Mouse (Mus musculus): ENCODE measurements around the gene Fam126a. TPM values are rescaled to one million over a fixed set of nuclear protein-coding genes. Genes with fewer than 3 reads are reported as not detected.

Fam126a gene
- polyA plus RNA-seq, 1 experiment: 47.7 TPM

GRCm38 (mm10) chr5:23921316-23921715 lies 109.2 kb downstream of the Fam126a start:
- H3K4me3 ChIP-seq (ENCODE audit: insufficient read depth, low read length): no peak overlapping the region
- H3K27ac ChIP-seq (ENCODE audit: insufficient read depth, low read length): no peak overlapping the region
- H3K4me1 ChIP-seq (ENCODE audit: control insufficient read depth, insufficient read depth, low read length): no peaks in the 10 kb centered on the region
- TF ChIP-seq POLR2A (IDR thresholded peaks at IDR 0.05; ENCODE audit: low read depth, low read length) (no peak), CTCF (IDR thresholded peaks at IDR 0.05; ENCODE audit: borderline replicate concordance, insufficient read depth, low read length) (no peak)

GRCm38 (mm10) chr5:23919892-23920731 lies 110.4 kb downstream of the Fam126a start:
- Histone ChIP-seq H3K4me3 (ENCODE audit: insufficient read depth, low read length) (no peak overlapping the region), H3K27ac (ENCODE audit: insufficient read depth, low read length) (no peak overlapping the region), H3K4me1 (ENCODE audit: control insufficient read depth, insufficient read depth, low read length) (no peaks in the 10 kb centered on the region)
- TF ChIP-seq CTCF (IDR thresholded peaks at IDR 0.05; ENCODE audit: borderline replicate concordance, insufficient read depth, low read length) (no peak), POLR2A (IDR thresholded peaks at IDR 0.05; ENCODE audit: low read depth, low read length) (no peak)

- H3K4me3 ChIP-seq (ENCODE audit: insufficient read depth, low read length): no peak overlapping the region
- no peak for TF ChIP-seq CTCF (IDR thresholded peaks at IDR 0.05; ENCODE audit: borderline replicate concordance, insufficient read depth, low read length)
- TF ChIP-seq POLR2A (IDR thresholded peaks at IDR 0.05; ENCODE audit: low read depth, low read length): no peak
- no peak overlapping the region for H3K27ac ChIP-seq (ENCODE audit: insufficient read depth, low read length)
- no peaks in the 10 kb centered on the region for H3K4me1 ChIP-seq (ENCODE audit: control insufficient read depth, insufficient read depth, low read length)
These were observed 113.2 kb downstream of the Fam126a start for GRCm38 (mm10) chr5:23917301-23917700.

GRCm38 (mm10) chr5:23911556-23911955 lies 118.9 kb downstream of the Fam126a start:
- no peak for TF ChIP-seq POLR2A (IDR thresholded peaks at IDR 0.05; ENCODE audit: low read depth, low read length)
- TF ChIP-seq CTCF (IDR thresholded peaks at IDR 0.05; ENCODE audit: borderline replicate concordance, insufficient read depth, low read length): no peak
- Histone ChIP-seq H3K4me1 (ENCODE audit: control insufficient read depth, insufficient read depth, low read length) (no peaks in the 10 kb centered on the region), H3K4me3 (ENCODE audit: insufficient read depth, low read length) (no peak overlapping the region), H3K27ac (ENCODE audit: insufficient read depth, low read length) (peak overlapping the region; percentile 18; the same call in 1 of the 2 replicates)

GRCm38 (mm10) chr5:23909256-23909655 lies 121.2 kb downstream of the Fam126a start:
- no peak overlapping the region for H3K4me3 ChIP-seq (ENCODE audit: insufficient read depth, low read length)
- H3K27ac ChIP-seq (ENCODE audit: insufficient read depth, low read length): no peak overlapping the region
- no peak for TF ChIP-seq POLR2A (IDR thresholded peaks at IDR 0.05; ENCODE audit: low read depth, low read length)
- TF ChIP-seq CTCF (IDR thresholded peaks at IDR 0.05; ENCODE audit: borderline replicate concordance, insufficient read depth, low read length): no peak
- no peaks in the 10 kb centered on the region for H3K4me1 ChIP-seq (ENCODE audit: control insufficient read depth, insufficient read depth, low read length)

- no peaks in the 10 kb centered on the region for H3K4me1 ChIP-seq (ENCODE audit: control insufficient read depth, insufficient read depth, low read length)
- TF ChIP-seq POLR2A (IDR thresholded peaks at IDR 0.05; ENCODE audit: low read depth, low read length): no peak
- TF ChIP-seq CTCF (IDR thresholded peaks at IDR 0.05; ENCODE audit: borderline replicate concordance, insufficient read depth, low read length): no peak
- H3K27ac ChIP-seq (ENCODE audit: insufficient read depth, low read length): no peak overlapping the region
- no peak overlapping the region for H3K4me3 ChIP-seq (ENCODE audit: insufficient read depth, low read length)
These were observed 121.9 kb downstream of the Fam126a start for GRCm38 (mm10) chr5:23908486-23909090.

- H3K4me1 ChIP-seq (ENCODE audit: control insufficient read depth, insufficient read depth, low read length): no peaks in the 10 kb centered on the region
- H3K27ac ChIP-seq (ENCODE audit: insufficient read depth, low read length): no peak overlapping the region
- TF ChIP-seq CTCF (IDR thresholded peaks at IDR 0.05; ENCODE audit: borderline replicate concordance, insufficient read depth, low read length) (no peak), POLR2A (IDR thresholded peaks at IDR 0.05; ENCODE audit: low read depth, low read length) (no peak)
- no peak overlapping the region for H3K4me3 ChIP-seq (ENCODE audit: insufficient read depth, low read length)
These were observed 128.3 kb downstream of the Fam126a start for GRCm38 (mm10) chr5:23902221-23902620.

GRCm38 (mm10) chr5:23900190-23900589 lies 130.3 kb downstream of the Fam126a start:
- Histone ChIP-seq H3K4me3 (ENCODE audit: insufficient read depth, low read length) (no peak overlapping the region), H3K4me1 (ENCODE audit: control insufficient read depth, insufficient read depth, low read length) (no peaks in the 10 kb centered on the region), H3K27ac (ENCODE audit: insufficient read depth, low read length) (no peak overlapping the region)
- no peak for TF ChIP-seq POLR2A (IDR thresholded peaks at IDR 0.05; ENCODE audit: low read depth, low read length)
- TF ChIP-seq CTCF (IDR thresholded peaks at IDR 0.05; ENCODE audit: borderline replicate concordance, insufficient read depth, low read length): no peak

GRCm38 (mm10) chr5:23893864-23894771 lies 136.4 kb downstream of the Fam126a start:
- TF ChIP-seq POLR2A (IDR thresholded peaks at IDR 0.05; ENCODE audit: low read depth, low read length) (no peak), CTCF (IDR thresholded peaks at IDR 0.05; ENCODE audit: borderline replicate concordance, insufficient read depth, low read length) (no peak)
- Histone ChIP-seq H3K27ac (ENCODE audit: insufficient read depth, low read length) (no peak overlapping the region), H3K4me1 (ENCODE audit: control insufficient read depth, insufficient read depth, low read length) (no peaks in the 10 kb centered on the region), H3K4me3 (ENCODE audit: insufficient read depth, low read length) (no peak overlapping the region)
